Comparison of ENCODE assay signal across 34 mouse cellular contexts in the genomic region with DNA sequence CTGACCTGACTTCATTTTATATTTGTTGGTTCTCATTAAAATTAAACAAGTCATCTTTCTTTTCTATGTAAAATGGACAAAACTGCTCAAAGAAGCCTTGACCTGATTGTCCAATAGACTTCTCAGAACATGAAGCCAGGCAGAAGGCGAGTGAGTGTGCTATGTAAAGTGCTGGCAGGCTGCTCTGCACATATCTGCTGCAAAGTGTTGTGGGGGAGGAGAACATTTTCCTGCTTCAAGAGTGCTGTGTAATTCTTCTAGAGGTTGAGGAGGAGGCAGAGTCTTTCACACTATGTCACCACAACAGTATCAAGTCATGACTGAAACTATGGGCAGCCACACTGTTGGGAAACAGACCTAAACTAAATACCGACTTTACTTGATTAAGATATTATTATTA. TPM values are rescaled to one million over a fixed set of nuclear protein-coding genes. Genes with fewer than 3 reads are reported as not detected.
A peak's percentile ranks its signal among the peaks of the same experiment; 100 is the strongest.
DNase-seq lines count a peak whose midpoint lies in the region; ATAC-seq lines count a peak whose summit lies in the region.
"Had no signal": no experiment of that assay in that cellular context is flagged by ENCODE, and none has a peak within 500 bp of the region (broad histone marks: within the 10 kb centered on the region; RNA-seq: fewer than 3 reads in every experiment).

No protein-coding gene starts in this region.

- no peak overlapping the region for H3K9ac ChIP-seq in hindbrain, embryonic 13.5 days
- H3K9ac ChIP-seq: embryonic facial prominence, embryonic 15.5 days; forebrain, embryonic 12.5 days; forebrain, postnatal 0 days; heart, embryonic 12.5 days; hindbrain, embryonic 14.5 days; liver, embryonic 13.5 days; midbrain, embryonic 12.5 days; neural tube, embryonic 12.5 days had no signal

- H3K9me3 ChIP-seq in hindbrain, embryonic 13.5 days: no peaks in the 10 kb centered on the region
- H3K9me3 ChIP-seq: embryonic facial prominence, embryonic 10.5 days; embryonic facial prominence, embryonic 15.5 days; forebrain, embryonic 12.5 days; heart, embryonic 12.5 days; liver, embryonic 13.5 days; megakaryocyte, embryonic 14.5 days; midbrain, embryonic 12.5 days; neural tube, embryonic 12.5 days had no signal

- no peaks in the 10 kb centered on the region for H3K27me3 ChIP-seq in hindbrain, embryonic 13.5 days
- H3K27me3 ChIP-seq: embryonic facial prominence, embryonic 15.5 days; forebrain, embryonic 12.5 days; heart, embryonic 12.5 days; liver, embryonic 13.5 days; megakaryocyte, embryonic 14.5 days; midbrain, embryonic 12.5 days; neural tube, embryonic 12.5 days had no signal

- H3K4me1 ChIP-seq in hindbrain, embryonic 13.5 days (replicated peaks): no peaks in the 10 kb centered on the region
- H3K4me1 ChIP-seq: embryonic facial prominence, embryonic 10.5 days; embryonic facial prominence, embryonic 15.5 days; forebrain, embryonic 12.5 days; heart, embryonic 12.5 days; liver, embryonic 13.5 days; megakaryocyte, embryonic 14.5 days; midbrain, embryonic 12.5 days; neural tube, embryonic 12.5 days had no signal

- no peak overlapping the region for H3K4me2 ChIP-seq in hindbrain, embryonic 13.5 days
- H3K4me2 ChIP-seq: embryonic facial prominence, embryonic 15.5 days; forebrain, embryonic 12.5 days; heart, embryonic 12.5 days; hindbrain, embryonic 14.5 days; liver, embryonic 13.5 days; midbrain, embryonic 12.5 days; neural tube, embryonic 12.5 days had no signal

- intact Hi-C loops in left cerebral cortex, postnatal 4 days (cut with DNase I): loop anchor here (10.0 kb wide), 1 partner anchor 525 kb away; no protein-coding TSS in a partner anchor
- intact Hi-C loops in left cerebral cortex, postnatal 25 days (cut with DNase I): loop anchor here (10.0 kb wide), 1 partner anchor 235 kb away; no protein-coding TSS in a partner anchor

- H3K36me3 ChIP-seq in hindbrain, embryonic 13.5 days: no peaks in the 10 kb centered on the region
- H3K36me3 ChIP-seq: embryonic facial prominence, embryonic 10.5 days; embryonic facial prominence, embryonic 15.5 days; forebrain, embryonic 12.5 days; heart, embryonic 12.5 days; liver, embryonic 13.5 days; midbrain, embryonic 12.5 days; neural tube, embryonic 12.5 days had no signal

- DNase-seq in left cerebral cortex, adult 18-20 months (ENCODE audit: low spot score in 2 of 2): peak; percentile 34 to 58
- no peak for DNase-seq in left cerebral cortex, postnatal 4 days
- DNase-seq in frontal cortex, adult 2 months (ENCODE audit: extremely low spot score in 1 of 2, low spot score in 1 of 2): peak; percentile 76
- peak; percentile 35 to 89 for DNase-seq in left cerebral cortex, postnatal 25 days (ENCODE audit: low spot score in 2 of 2)
- peak; percentile 88 for DNase-seq in telencephalon, adult 2 months (ENCODE audit: low read depth, low spot score)
- DNase-seq: adrenal gland, postnatal 25 days; cerebellum, adult 2 months; cerebellum, postnatal 25 days; forebrain, postnatal 0 days; gastrocnemius, adult 2 months; gastrocnemius, postnatal 36 days; heart, adult 2 months; heart, postnatal 4 days; kidney, adult 2 months; kidney, postnatal 36 days; liver, embryonic 13.5 days; lung, adult 18-20 months; lung, postnatal 4 days; thymus, postnatal 4 days had no signal

- ATAC-seq in inflammation-experienced regulatory T-cells, adult 6 months: no peak
- ATAC-seq in hindbrain, embryonic 13.5 days (ENCODE audit: low FRiP score): no peak
- ATAC-seq: CD4-positive, CD25-positive, alpha-beta regulatory T cell, adult 4 months; forebrain, postnatal 0 days; lung, postnatal 0 days had no signal

- no peak overlapping the region for H3K27ac ChIP-seq in hindbrain, embryonic 13.5 days
- H3K27ac ChIP-seq: embryonic facial prominence, embryonic 10.5 days; embryonic facial prominence, embryonic 15.5 days; forebrain, embryonic 12.5 days; gastrocnemius, adult 2 months; heart, adult 2 months; hindbrain, embryonic 14.5 days; liver, embryonic 13.5 days; midbrain, embryonic 12.5 days; neural tube, embryonic 12.5 days had no signal

- no peak overlapping the region for H3K4me3 ChIP-seq in hindbrain, embryonic 13.5 days
- H3K4me3 ChIP-seq: embryonic facial prominence, embryonic 10.5 days; embryonic facial prominence, embryonic 15.5 days; forebrain, embryonic 12.5 days; gastrocnemius, adult 2 months; heart, adult 2 months; heart, embryonic 12.5 days; liver, embryonic 13.5 days; megakaryocyte, embryonic 14.5 days; midbrain, embryonic 12.5 days; myocyte; neural tube, embryonic 12.5 days had no signal

- WGBS in hindbrain, embryonic 13.5 days: 81% methylated on average over 2 of the region's 2 CpGs

RNA-seq across cellular contexts. Expression of gene Gpr158, which starts 12.2 kb away (rescaled TPM):
- total RNA-seq in left cerebral cortex, adult 18-20 months (2021): 100 to 1,000 TPM; 112 to 122 TPM
- 10 to 100 TPM; 17.4 to 17.7 TPM for total RNA-seq in left cerebral cortex, postnatal 4 days (2021)
- polyA plus RNA-seq in frontal cortex, adult 2 months (2012; rRNA removed): 38.6 and 41.0 TPM in 2 replicates
- total RNA-seq in left cerebral cortex, postnatal 25 days (2021): 100 to 1,000 TPM; 117 to 127 TPM
- not detected for polyA plus RNA-seq in inflammation-experienced regulatory T-cells, adult 6 months (2017; shearing (Covaris generic))
- polyA plus RNA-seq in hindbrain, embryonic 13.5 days (2015; fragmentation: Nextera tagmentation; extraction: Ambion mirVana): 2.1 and 3.1 TPM in 2 replicates
- total RNA-seq: gastrocnemius, adult 2 months; gastrocnemius, postnatal 36 days had no signal
- polyA plus RNA-seq: CD4-positive, CD25-positive, alpha-beta regulatory T cell, adult 4 months; embryonic facial prominence, embryonic 10.5 days; heart, embryonic 12.5 days; kidney, embryonic 16.5 days; liver, embryonic 13.5 days; lung, postnatal 0 days; myocyte; thymus, postnatal 0 days had no signal

Comparison
In these comparisons a context has a peak if more than half of its experiments do, and no peak if none do; other contexts are left out.
1. RNA of gene Gpr158, which starts 12.2 kb away (total RNA-seq): 117 to 127 TPM in left cerebral cortex, postnatal 25 days and 112 to 122 TPM in left cerebral cortex, adult 18-20 months; 17.4 to 17.7 TPM in left cerebral cortex, postnatal 4 days; every median in the first group is over 4 times any median in the second.